Mouse (Mus musculus) adrenal gland, adult (tissue): ENCODE measurements around the gene Ppp1r35.
A peak's percentile ranks its signal among the peaks of the same experiment; 100 is the strongest.
"Not testable (repeated sequence)": the region's sequence is repeated elsewhere in the genome, so short reads cannot be mapped to it uniquely, and the experiment has no call there.

Source experiments
- DNase-seq, 2 experiments: peaks; one replicate each; pipeline ENCODE4 v3.0.0; 2022 to 2023; ENCODE audit warnings: low spot score in 1 of 2; ENCODE audit not compliant: inconsistent age in 2 of 2

Gene Ppp1r35

GRCm38 (mm10) chr5:137778635-137779034, at the start of gene Ppp1r35:
Ppp1r35 (plus strand) TSS chr5:137778849.
- DNase-seq: peak; percentile 97 to 99

DNA sequence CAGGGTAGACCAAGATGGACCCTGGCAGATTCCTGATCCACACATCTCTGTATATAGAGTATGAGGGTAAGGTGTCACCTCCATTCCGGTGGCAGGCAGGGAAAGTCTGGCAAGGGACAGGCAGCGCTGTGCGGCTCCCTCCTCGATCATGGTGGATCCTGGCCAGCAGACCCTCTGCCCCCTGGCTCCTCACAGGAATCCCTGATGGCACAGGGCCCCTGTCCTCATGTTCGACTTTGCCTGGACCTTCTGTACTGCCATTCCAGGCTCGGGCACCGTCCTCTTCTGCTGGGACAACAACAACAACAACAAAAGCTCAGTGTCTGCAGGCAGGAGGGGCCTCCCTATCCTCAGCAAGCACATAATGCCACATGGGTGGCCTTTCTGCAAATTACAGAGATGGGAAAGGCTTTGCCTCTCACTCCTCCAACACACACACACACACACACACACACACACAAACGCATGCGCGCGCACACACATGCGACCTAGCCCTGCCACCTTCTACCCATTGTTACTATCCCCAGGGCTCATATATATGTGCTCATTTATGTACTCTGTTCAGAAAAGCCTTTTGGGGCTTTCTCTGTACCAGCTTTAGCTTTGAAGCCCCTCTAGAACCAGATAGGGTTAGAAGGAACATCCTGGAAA, 44.9 kb upstream of the Ppp1r35 start:
- no peak for DNase-seq

DNA sequence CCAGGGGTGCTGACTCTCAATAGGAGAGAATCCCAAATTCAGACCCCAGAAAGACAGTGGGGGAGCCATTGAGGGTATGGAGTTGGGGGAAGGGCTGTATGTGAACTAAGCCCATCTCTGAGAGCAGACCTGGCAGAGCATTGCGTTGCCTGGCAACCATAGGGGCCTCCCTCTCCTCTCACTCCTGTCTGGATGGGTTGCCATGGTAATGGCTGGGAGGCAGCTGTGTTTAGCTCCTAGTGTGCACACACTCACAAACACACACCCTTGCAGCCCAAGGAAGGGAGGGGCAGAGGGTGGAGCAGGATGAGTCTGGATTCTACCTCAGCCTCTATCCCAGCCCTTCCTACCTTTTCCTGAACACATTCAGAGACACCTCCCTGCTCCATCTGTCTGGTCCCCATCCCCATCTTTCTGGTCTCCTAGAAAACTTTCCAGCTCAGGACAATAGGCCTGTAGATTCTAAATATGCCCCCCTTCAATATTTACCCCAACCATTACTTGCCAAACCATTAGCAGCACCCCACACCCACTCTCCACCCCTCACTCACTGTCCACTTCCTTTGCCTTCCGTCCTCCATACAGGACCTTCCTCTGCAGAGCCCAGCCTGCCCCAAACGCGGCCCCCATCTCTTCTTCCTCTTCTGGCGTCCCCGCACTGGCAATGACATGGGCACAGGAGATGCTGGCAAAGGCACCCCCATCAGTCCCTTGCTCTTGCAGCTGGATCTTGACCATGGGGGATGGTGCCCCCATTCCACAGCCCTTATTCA, 44.2 kb upstream of the Ppp1r35 start:
- DNase-seq: peak in 1 of 2 experiments; percentile 36

DNA sequence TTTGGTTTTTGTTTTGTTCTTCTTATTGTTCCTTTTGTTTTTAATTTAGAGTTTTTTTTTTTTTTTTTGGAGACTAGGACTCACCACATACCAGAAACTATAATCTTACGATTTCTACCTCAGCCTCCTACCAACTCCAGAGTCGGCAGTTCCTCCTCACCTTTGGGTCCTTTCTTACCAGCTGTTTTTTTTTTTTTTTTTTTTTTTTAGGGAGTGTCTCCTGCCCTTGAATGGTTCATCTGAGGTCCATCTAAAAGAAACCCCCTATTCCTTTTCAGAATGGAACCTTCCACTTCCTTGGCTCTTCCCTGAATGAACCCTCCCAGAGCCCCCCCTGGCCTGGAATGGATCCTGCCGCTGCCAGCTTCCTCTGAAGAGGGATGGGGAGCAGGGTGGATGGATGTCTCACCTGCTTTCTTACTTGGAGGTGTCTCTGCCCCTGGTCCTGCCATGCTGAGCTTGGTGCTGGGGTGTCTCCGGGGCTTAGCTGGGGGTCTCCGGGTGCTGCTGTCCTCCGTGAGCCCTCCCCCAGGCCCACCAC, 41.2 kb upstream of the Ppp1r35 start:
- DNase-seq: no peak

DNA sequence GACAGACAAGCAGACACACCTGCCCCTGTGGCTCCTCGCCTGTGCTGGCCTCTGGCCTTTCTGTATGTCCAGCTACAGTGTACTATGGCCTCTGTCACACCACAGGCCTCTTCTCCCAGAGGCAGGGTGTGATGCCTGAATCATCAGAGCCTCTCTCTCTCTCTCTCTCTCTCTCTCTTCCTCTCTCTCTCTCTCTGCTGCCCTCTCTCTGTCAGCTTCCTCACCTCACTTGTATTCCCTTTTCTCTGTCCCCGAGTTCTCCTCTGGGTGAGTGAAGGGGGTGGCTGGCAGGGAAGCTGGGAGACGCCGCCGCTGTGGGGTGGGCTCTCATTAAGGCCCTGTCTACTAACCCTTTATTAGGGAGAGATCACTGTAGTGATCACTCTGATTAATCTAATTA, 40.1 kb upstream of the Ppp1r35 start:
- peak; percentile 16 to 50 for DNase-seq

GRCm38 (mm10) chr5:137739471-137739870, 39.2 kb upstream of the Ppp1r35 start:
- DNase-seq: peak; percentile 5 to 33

- peak; percentile 23 to 41 for DNase-seq
These were observed 38.1 kb upstream of the Ppp1r35 start for GRCm38 (mm10) chr5:137740506-137740905.

DNA sequence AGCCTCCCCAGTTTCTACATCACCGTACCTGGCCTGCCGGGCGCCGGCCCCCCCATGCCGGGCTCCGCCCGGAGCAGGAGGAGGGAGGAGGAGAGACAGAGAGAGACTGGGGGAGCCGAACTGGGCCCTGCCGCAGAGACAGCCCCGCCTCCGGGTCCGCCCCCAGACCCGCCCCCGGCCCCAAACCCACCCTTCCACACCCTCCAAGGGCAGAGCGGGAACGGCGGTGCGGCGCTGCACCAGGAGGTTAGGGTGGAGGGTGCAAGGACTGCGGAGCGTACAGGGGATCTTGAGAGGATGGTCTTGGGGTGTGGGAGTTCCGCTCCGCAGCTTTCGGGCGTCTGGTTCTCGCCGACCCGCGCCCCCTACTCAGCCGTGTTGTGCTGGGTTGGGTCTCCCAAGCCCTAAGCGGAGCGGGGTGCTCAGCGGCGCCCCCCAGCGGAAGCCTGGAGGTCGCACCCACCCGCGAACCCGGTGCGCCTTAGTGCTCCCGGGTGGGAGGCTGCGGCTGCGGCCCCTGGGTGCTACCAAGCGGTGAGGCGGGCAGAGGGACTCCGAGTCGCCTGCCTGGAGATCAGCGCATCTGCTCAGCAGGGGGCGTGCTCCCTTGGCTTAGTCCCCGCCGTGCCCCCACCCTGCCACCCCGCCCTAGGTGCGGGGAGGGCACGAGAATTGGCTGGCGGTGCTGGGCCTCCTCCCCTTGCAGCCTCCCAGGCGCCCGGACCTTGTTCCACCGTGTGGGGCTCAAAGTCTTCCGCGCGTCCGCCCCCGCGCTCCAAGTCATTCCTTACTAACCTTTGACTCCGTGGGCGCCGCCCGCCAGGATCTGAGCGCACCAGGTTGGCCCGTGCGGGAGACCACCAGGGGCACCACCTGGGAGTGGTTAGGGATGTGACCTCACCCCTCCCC, 37.4 kb upstream of the Ppp1r35 start, which contains the start of gene Nyap1:
Nyap1 (minus strand) TSS at position 585 of the 909 bp plus-strand sequence.
- peak; percentile 86 to 94 for DNase-seq

GRCm38 (mm10) chr5:137742048-137742447, 36.6 kb upstream of the Ppp1r35 start:
- peak in 1 of 2 experiments; percentile 37 for DNase-seq

- DNase-seq: peak in 1 of 2 experiments; percentile 27
These were observed 35.8 kb upstream of the Ppp1r35 start for GRCm38 (mm10) chr5:137742836-137743235.

GRCm38 (mm10) chr5:137744197-137744596, 34.5 kb upstream of the Ppp1r35 start:
- no peak for DNase-seq

- peak; percentile 93 to 97 for DNase-seq
These were observed 33.2 kb upstream of the Ppp1r35 start, which contains the start of gene Tsc22d4 for GRCm38 (mm10) chr5:137745214-137746171. Tsc22d4 (plus strand) TSS chr5:137745730.

DNA sequence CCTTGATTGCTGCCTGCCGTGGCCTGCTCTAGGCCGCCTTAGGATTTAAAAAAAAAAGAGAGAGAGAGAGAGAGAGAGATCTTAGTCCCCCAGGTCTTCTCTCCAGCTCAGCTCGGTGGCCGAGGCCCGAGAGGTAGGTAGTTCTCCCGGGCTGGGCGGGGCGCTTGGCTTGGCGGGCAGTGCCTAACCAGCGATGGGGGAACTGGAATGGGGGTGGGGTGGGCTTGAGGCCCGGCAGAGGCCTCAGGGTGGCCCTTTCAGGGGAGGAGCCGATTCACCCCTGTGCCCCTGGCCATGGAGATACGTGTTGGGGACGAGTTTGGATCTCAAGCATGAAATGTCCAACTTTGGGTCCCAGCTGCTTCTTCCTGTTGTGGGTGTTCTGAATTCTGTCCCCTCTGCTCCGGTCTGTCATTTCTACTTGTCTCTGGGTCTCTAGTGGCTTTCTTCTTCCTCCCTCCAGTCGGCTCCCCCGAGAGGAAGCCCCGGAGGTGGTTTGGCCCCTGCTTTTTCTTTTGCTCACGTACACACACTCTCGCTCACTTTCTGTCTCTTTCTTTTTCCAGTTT, 32.3 kb upstream of the Ppp1r35 start:
- DNase-seq: peak; percentile 78 to 90

- peak in 1 of 2 experiments; percentile 55 for DNase-seq
These were observed 31.8 kb upstream of the Ppp1r35 start for GRCm38 (mm10) chr5:137746851-137747325.

DNA sequence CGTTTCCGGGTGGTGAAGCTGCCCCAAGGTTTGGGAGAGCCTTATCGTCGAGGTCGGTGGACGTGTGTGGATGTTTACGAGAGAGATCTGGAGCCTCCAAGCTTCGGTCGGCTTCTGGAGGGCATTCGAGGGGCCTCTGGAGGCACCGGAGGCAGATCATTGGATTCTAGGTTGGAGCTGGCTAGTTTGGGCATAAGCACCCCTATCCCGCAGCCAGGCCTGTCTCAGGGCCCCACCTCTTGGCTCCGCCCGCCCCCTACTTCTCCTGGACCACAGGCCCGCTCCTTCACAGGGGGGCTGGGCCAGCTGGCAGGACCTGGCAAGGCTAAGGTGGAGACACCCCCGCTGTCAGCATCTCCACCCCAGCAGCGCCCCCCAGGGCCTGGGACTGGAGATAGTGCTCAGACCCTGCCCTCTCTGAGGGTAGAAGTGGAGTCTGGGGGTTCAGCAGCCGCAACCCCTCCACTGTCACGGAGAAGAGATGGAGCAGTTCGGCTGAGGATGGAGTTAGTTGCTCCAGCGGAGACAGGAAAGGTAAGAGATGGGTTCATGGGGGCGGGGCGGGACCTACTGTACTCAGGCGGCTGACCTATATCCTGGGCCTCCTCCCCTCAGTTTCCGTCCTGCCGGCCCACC, 31.2 kb upstream of the Ppp1r35 start:
- DNase-seq: peak; percentile 67 to 80

- peak in 1 of 2 experiments; percentile 62 for DNase-seq
These were observed 30.4 kb upstream of the Ppp1r35 start for GRCm38 (mm10) chr5:137748130-137748770.

GRCm38 (mm10) chr5:137749196-137749836, 29.3 kb upstream of the Ppp1r35 start:
- DNase-seq: peak in 1 of 2 experiments; percentile 48

DNA sequence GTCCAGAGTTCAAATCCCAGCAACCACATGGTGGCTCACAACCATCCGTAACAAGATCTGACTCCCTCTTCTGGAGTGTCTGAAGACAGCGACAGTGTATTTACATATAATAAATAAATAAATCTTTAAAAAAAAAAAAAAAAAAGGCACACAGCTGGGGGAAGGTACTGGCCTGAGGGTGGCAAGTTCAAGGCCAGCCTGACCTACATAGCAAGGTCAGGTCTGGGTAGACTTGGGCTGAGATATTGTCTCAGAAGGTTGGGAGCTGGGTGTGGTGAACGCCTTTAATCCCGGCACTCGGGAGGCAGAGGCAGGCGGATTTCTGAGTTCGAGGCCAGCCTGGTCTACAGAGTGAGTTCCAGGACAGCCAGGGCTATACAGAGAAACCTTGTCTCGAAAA, 28.4 kb upstream of the Ppp1r35 start:
- not testable (repeated sequence) for DNase-seq
